Mouse (Mus musculus): ENCODE data around the gene Uvrag.

Gene Uvrag

DNA sequence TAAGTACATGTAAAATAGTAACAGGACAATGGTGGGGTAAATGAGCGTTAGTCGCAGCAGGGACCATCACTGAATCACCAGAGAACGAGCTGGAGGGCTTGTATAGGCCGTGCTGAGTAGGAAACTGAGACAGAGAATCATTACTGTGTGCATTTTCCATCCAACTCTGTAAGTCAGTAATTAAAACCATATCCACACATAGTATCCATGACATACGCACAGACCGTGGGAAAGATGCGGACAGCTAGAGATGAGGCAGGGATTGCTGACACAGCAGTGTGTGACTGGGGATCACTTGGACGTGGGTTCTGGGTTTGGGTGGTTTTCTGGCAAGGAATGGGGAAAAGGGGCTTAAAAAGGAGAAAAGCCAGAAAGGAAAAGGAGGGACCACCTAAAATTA, 81.0 kb downstream of the Uvrag start:
- no peak for DNase-seq (ENCODE audit: low spot score)

DNA sequence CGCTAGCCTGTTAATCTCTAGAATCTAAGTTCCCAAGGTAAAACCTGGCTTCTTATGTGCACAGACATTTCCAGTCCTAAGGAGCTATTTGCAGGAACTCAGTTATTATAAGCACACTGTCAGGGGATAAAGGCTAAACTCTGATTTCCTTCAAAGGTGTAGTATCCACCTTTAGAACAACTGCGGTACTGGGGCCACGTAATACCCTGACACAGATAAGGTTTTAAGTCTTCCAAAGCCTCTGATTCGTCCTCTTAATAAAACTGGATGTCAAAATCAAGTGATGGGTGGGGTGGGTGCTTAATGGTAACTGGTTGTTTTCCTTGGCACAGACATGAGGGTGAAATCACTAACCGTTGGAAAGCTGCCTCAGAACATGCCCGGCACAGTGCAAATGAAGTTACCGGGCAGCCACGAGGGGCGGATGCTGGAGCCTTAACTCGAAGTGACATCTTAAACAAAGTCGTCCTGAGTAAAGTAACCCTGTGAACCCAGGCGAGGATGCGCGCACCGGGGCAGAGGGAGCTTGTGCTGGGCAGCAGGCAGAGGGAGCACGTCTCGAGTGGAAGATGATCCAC, 83.8 kb downstream of the Uvrag start:
- DNase-seq (ENCODE audit: low spot score): no peak

DNA sequence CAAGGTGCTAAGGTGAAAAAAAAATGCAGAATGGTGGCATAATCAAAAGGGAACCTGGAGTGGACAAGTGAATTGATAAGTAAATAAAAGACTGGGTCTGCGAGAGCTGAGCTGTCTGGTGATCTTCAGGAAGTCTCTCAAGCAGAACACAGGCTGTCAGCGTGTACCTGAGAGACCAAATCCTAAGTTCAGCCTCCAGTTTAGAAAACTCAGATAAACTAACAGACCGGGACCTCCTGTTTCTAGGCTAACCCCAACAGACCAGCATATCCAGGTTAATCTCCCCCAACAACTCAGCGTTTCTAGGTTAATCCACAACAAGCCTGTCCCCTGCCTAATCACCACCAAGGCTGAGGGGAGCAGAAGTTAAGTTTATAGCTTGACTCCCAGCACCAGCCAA, 87.3 kb downstream of the Uvrag start:
- no peak for DNase-seq (ENCODE audit: low spot score)

DNA sequence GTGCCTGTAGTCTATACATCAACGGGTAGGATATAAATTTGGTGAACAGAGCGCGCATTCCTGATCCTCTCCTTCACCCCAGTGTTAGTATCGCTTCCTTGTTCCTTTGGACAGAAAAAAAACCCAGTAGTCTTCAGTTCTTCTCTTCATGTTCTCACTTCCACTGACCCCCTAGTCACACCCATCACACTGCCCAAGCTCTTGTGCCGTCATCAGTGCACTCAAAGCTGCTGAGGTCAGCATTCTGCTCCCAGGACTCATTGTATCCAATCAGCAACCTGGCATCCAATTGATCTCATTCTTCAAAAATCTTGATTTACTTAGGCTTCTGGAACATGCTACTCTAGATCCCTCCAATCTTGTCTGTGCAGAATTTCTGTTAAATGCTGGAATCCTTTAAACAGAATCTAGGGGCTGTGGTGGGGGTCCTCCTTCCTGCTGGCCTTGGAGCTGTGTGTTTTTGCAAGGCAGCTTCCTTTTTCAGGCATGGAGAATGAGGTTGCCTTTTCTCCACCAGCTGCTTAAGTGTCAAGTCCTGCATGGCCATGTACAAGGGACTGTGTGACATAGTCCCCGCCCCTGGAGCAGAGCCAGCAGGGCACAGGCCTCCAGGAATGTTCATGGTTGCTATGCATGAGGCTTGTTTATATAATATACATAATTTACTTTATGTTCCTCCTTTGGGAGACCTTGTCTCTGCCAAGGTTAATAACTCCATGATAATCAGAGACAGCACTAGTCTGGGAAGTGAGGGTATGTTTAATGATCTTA, 88.3 kb downstream of the Uvrag start:
- no peak for DNase-seq (ENCODE audit: low spot score)

DNA sequence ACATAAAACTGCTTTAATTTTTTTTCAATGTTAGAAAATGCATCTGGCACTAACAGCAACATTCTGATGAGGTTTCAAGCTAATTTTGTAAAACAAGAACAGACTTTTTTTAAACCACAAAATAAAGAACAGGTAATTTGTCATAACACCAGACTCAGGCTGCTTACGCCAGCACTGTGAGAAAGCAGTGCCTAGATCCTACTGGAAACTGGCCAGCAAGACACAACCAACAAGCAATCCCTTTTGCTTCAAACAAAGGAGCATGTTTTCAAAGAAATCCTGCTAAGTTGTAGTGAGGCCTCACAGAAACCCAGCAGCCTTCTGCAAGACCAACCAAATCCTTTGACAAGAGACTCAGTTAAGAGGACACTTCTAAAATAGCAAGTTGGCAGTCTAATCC, 90.1 kb downstream of the Uvrag start:
- no peak for DNase-seq (ENCODE audit: low spot score)

DNA sequence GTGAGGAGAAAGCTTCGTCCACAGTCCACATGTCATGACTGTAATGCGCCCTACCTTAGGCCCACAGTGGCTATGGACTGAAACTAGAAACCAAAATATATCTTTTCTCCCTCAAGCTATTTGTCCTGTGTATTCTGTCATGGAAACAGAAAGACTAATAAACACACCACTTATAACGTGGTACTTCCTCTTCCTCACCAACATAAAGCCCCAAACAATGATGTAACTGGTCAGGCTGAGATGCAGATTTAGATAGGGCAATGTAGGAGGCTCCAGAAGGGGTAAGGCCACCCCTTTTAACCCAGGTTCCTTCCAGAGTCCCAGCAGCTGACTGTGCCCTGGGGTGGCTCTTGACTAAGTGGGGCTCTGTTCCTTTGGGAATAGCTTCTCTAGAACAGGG, 91.0 kb downstream of the Uvrag start:
- no peak for DNase-seq (ENCODE audit: low spot score)

DNA sequence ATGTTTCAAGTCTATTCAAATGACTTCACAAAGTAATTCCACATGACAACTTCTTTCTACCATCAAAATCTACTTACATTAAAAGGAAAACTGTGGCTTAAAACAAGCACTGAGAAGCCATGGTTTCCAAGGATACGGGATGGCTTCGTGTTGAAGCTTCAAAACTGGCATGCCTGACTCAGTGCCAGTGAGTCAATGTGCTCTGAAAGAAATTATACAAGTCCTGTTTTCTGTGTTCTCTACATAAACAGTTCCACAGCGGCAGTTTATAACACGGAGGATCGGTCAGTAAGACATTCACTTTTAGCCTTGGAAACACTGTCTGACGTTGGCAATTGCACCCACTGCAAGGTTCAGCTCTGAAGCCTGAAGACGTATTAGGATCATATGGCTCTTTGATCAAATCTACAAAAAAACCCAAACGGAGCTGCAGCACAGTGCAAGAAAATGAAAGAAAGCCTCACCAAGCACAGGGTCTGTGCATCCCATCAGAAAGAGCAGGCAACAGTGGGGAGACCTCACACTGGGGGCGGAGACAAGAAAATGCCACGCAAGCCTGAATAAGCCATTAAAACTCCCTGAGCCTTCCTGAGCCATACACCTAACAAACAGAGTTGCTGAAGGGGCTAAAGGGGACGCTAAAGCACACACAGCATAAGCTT, 94.3 kb downstream of the Uvrag start:
- no peak for DNase-seq (ENCODE audit: low spot score)

DNA sequence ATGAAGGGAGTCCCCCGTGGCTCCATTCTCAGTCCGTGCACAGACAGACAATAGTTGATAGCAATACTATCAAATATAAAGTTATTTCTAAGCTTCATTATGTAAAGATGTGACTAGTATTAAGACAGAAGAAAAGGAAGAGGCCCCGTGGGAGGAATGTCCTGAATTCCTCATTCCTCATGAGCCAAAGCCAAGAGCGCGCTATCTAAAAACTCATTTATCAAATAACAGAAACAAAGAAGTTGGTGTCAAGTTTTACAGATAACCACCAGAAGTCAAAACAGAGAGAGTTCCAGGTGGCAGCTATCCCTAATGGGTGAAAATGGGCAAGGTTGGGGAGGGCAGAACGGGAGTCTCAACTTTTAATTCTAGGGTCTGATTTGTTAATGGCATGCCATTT, 95.4 kb downstream of the Uvrag start:
- no peak for DNase-seq (ENCODE audit: low spot score)

DNA sequence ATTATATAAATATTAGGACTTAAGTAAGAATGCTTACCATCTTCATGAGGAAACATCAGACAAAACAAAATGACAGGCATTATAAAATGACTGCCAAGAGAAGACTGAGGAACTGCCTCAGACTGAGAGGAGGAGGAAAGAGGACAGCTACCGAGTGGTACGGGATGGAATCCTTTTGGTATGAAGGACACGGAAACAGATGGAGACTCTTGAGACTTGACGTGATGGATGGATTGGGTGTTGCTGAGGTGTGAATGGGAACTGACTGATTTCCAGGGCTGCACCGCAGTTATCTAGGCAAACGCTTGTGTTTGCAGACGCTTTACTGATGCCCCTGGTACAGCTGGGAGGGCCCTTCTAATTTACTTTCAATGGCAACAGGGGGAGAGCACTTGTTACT, 97.0 kb downstream of the Uvrag start:
- no peak for DNase-seq (ENCODE audit: low spot score)

DNA sequence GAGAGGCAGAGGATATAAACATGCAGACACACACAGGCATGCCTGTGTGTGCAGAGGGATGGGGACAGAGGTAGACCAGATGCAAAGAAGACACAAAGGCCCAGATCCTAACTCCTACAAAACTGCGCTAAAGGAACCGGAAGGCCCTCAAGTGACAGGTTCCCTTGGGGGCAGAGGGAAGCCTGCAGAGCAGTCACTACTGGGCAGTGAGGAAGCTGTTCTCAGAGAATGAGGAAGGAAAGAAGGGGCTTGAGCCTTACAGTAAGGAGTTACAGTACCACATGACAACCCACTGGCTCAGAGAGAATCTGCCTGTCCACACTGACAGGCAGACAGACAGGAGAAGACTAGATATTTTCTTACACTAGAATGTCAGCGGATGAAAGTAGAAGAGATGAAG, 97.6 kb downstream of the Uvrag start:
- no peak for DNase-seq (ENCODE audit: low spot score)

DNA sequence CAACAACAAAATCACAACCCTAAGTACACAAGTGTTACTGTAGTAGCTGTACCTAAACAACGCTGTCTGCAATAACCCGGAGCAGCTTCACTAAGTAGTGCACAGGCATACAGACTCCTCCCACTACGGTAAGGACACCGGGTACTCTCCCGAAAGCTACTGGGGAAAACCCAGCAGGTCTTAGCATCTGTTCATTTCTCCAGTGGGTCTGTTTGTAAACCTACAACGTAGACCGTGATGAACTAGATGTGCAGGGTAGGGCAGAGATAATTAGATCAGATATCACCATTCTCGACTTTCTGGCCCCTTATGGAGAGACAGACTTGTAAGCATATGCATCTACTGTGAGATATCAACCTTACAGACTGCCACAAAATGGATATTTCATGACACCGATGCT, 99.1 kb downstream of the Uvrag start:
- no peak for DNase-seq (ENCODE audit: low spot score)

DNA sequence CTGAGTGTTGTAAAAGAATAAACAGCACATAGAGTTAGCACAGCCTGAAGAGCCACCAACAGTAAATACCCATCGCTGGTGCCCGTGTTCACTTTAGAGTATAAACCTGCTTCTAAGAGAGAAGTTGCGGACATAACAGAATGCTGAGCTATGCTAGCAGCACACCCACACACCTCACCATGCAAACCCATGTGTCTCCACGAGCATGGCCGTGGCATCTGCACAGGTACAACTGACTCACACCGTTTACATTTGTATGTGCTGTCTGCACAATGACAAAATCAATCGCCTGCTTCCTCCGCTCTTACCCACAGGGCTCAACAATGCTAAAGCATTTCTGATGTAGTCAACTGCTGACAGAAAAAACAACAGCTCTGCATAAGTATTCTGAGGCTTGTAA, 101.0 kb downstream of the Uvrag start:
- DNase-seq (ENCODE audit: low spot score): no peak

DNA sequence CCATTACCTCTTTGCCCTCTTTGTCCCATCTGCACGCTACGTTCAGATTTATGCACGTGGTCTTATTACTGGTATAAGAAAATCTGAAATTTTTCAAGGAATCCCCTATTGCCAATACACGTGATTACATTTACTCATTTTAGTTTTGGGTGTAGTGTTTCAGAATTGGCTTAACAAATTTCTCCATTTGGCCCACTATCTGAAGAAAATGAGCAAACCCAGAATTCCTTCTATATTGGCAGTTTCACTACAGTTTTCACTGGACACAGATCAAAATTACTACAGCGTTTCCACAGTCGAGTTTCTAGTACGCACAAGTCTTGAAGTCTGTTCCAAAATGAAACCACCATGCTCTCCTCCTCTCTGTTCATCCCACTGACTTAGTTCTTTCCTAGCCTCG, 104.7 kb downstream of the Uvrag start:
- DNase-seq (ENCODE audit: low spot score): no peak

DNA sequence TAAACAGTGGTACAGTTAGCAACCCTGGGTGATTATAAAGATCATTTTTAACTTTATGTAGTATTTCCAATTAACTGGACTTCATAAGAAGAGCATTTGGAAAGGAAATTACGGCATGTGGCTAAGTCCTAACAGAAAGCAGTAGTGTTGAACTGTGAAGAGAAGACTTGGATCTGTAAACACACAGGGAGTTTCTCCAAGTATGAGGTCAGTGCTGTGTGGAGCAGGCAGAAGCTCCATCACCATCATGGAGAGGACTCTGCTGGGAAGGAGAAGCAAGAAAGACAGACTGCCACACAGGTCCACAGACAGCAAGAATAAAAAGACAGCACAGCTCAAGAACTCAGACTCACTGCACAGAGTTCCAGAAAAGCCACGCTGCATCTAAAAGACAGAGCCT, 106.0 kb downstream of the Uvrag start:
- no peak for DNase-seq (ENCODE audit: low spot score)

DNA sequence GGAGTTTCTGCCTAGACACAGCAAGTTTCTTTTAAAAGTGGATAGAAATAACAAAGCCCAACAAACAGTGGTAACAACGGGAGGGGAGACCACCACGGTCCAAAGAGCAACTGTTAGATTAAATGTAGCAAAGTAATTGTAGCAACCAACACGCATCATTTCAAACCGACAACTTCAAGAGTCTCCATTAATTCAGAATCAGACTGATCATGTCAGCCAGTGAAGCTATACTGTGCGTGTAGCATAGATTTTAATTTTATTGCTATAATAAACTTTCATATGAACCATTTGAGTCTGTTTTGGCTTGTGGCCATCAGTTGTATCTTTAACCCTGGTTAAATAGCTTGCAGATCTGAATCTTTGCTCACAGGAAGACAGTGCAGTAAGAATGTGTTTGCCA, 107.1 kb downstream of the Uvrag start:
- DNase-seq (ENCODE audit: low spot score): no peak

DNA sequence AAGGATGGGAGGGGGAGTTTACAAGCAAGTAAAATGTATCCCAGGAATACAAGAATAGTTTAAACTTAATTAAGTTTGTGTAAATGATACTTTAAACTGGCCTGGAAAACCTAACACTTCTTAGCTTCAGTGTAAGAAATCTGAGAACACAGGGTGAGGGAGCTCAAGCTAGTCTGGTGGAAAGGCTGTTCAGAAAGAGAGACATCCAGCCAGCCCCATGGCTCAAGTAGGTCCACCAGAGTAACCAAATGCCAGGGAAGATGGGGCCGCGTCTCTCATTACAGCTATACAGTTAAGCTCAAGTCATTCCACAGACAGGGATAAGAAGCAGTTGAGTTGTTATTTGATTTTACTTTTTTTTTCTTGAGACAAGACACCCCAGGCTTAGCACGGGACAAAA, 107.6 kb downstream of the Uvrag start:
- DNase-seq (ENCODE audit: low spot score): no peak

DNA sequence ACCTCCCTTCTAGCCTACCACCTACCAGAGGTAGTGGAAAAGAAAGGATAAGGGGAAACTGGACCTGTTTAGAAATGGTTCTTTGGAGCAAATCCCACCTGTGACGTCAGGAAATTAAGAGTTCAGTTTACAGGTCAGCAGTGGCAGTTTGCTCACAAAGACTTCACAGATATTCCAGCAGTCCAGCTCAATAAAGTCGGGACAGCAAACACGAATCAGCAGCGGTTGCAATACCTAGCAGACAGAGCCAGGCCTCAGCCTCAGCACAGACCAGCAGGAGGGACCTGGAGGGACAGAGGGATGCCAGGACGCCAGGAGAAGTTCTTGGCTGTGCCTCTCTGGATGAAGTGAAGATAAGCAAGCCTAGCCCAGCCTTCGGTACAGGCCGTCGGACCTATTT, 108.9 kb downstream of the Uvrag start:
- no peak for DNase-seq (ENCODE audit: low spot score)

DNA sequence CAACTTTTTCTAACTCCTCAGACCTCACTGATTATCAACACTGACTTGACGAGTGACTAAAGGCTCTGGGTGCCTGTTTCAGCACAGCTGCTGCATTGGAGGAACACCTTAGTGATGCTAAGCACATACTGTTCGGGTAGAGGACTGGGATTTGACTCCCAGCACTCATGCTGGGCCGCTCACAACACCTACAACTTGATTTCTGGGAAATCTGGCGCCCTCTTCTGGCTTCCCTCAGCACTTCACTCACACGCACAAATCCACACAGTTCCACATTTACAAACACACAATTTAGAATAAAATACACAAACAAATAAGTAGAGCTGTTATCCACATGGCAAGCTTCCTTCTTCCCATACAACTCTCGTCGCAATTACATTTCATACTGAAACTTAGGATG, 112.8 kb downstream of the Uvrag start:
- no peak for DNase-seq (ENCODE audit: low spot score)

DNA sequence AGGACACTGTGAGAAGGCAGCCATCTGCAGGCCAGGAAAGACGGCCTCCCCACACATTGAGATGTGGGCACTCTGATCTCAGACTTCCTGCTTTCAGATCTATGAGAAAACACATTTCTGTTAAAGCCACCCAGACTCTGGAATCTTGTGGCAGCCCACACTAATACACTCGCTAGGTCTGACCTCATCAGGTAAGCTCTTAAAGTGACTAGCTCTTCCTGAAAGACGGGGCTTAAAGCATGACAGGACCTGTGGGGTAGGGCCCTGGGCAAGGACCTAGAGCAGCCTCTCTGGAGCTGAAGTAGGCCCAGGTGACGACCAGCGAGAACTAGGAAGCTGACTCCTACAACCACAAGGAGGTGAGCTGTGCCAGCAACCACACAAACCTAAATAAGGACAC, 113.8 kb downstream of the Uvrag start:
- no peak for DNase-seq (ENCODE audit: low spot score)

DNA sequence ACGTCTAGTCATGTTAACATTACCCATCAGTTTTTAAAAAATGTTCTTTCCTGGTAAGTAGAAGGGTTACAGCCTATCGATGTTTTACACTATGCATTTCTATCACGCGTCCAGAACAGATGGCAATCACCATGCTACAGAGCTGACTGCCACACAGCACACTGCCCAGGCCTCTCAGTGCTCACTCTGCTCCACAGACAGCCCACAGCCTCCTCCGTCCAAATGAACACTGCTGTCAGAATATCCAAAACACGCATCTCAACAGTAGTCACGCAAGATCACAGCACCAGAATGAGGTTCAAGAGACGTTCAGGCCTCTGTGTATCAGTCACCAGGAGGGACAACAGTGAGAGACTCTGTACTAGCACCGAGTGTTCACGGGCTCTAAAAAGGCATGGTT, 115.0 kb downstream of the Uvrag start:
- no peak for DNase-seq (ENCODE audit: low spot score)

DNA sequence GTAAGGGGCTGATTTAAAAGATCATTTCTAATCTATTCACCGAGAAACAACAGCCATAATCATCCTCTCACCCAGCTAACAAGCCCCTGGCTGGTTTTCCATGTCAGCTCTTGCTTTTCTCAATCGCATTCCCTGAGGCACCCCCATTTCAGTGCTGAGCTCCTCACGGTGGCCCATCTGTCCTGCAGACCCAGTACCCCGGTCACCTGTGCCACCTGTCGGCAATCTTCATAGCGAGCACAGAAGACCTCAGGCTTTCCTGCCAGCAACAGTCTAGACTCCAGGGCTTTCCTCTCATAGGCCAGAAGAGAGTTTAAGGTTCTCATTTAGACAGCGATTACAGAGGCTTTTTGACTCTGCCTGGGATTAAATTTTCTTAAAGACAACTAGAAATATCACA, 115.7 kb downstream of the Uvrag start:
- DNase-seq (ENCODE audit: low spot score): no peak

DNA sequence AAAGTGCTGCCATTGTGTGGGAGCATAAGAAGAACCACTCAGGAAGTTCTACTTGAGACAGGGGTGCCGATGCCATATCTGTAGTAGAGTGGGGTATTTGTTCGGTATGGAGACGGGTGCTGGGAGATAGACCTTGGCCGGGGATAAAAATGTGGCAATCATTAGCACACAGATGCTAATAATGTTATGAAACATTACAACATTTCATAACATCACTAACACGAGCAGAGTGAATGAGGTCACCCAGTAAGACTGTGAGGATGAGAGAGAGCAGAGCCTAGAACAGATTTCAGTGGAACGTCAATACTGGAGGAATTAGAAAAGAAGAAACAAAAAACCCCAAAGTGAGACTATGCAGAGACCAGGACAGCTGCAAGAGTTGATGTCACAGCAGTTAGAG, 116.2 kb downstream of the Uvrag start:
- DNase-seq (ENCODE audit: low spot score): no peak

DNA sequence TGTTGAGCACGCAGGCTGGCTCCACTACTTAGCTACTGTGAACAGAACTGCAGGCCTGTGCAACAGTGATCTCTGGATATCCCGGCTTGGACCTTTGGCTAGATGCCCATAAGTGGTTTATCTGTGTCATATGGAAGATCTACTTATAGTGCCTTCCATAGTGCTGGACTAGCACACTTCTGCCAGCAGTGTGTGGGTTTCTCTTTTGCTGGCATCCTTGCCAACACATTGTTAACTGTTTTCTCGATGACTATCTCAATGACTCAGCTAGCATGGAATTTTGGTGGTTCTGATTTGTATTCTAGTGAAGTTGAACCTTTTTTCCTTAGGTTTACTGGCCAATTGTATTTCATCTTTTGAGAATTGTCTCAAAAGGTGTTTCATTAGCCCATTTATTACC, 117.0 kb downstream of the Uvrag start:
- DNase-seq (ENCODE audit: low spot score): no peak

DNA sequence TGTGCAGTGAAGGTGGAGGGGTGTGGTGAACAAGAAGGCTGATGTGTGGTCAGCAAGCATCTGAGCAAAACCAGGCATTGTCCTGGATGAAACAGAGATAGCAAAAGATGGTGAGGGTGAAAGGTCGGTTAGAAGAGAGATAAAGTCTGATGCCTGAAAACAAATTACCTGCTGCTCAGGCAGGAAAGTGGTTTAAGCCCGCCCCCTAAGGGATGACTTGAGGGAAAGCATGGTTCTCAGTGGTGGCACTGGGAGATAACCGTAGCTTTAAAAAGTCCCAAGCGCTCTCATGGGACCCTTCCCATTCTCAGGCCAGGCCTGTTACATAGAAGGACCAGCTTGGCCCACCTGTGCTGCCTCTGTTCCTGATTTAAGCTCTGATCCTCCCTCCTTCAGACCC, 119.7 kb downstream of the Uvrag start:
- DNase-seq (ENCODE audit: low spot score): no peak

Measured in urinary bladder, postnatal 25 days (tissue).